Mouse (Mus musculus): ENCODE data around the gene Adgre5.

DNA sequence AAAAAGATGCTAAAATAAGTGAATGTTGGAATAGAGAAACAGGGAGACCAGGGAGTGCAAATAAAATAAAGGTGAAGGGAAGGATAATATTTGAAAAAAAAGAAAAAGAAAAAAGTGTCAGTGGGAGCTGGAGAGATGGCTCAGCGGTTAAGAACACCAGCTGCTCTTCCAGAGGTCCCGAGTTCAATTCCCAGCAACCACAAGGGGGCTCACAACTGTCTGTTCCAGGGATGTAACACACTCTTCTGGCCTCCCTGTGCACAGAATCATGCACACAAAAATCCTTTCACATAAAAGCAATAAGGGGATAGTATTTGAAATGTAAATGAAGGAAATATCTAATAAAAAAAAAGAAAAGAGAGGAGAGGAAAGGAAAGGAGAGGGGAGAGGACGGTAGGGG, 13.0 kb upstream of the Adgre5 start:
- TF ChIP-seq POLR2A (IDR thresholded peaks at IDR 0.05; ENCODE audit: insufficient read depth, low read depth, low read length) (no peak), CTCF (IDR thresholded peaks at IDR 0.05) (peak; percentile 32), EP300 (IDR thresholded peaks at IDR 0.05; ENCODE audit: insufficient read depth, low read depth, low read length) (no peak)
